Mouse (Mus musculus) retina, postnatal 1 day (tissue): ENCODE measurements at regions not wholly inside any gene's neighbourhood (a gene's known extent, or its start where the extent isn't known, plus 50 kb on each side); places are given as distances from the start of the nearest gene placed in this dataset.

Experiments used
- DNase-seq: peaks from one replicate; pipeline ENCODE4 v3.0.0-alpha.2; 2012

DNA sequence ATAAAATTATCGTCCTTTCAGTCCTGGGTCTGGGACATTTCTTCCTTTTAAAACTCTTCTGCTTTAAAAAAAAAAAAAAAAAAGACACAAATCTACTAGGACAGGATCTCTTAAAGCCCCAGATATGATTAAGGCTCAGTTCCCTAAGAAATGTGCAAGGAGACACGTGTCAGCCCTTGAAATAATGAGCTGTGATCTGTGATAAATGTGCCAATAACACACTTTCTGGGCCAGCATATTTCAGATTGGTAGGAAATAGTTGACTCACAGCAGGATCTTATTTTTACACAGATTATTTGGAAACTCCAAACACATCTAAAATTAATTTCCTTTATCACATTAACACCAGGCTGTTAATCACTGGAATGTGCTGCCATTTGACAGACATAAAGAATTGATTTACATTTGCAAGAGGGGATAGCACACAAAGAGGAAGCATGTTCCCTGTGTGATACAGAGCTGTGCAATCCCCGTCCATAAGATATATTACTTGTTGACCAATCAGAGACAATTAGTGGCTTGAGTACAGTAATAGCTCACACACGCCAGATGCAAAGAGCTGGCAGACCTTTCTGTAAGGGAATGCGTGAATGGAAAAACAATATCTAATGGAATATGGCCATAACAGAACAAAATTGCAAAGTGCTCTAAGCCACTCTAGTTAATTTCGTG lies 263.7 kb downstream of the Pax3 start:
- DNase-seq, result no peak

DNA sequence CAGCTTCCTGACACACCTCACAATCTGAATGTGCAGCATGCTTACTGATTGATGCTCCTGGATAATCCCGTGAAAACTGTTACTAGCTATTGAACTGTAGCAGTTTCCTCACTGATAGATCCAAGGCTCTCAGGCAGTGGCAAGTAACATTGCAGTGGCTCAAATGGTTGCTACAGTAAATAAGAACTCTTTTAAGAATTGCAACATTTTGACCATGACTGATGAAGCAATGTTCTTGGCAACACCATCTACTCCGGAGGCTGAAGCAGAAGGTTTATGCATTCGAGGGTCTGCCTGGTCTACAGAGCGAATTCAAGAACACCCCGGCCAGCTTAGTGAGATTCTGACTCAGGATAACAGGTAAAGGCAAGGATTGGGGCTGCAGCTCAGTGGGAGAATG lies 264.7 kb downstream of the Pax3 start:
- no peak for DNase-seq

DNA sequence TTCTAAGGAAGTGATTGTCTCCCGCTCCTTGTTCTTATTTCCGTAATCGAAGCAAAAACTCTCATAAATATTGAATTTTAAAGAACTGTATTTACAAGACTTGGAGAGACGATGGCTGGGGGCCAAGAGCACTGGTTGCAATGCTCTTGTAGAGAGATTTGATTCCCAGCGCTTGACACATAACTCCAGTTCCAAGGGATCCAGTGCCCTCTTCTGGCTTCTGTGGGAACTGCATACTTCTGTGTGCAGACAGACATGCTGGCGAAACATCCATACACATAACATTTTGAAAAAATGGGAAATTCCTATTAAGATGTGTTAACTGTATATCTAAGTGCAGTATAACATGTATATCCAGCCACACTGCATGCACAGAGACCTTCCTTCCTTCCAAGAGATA lies 266.3 kb downstream of the Pax3 start:
- DNase-seq, result peak; percentile 15

DNA sequence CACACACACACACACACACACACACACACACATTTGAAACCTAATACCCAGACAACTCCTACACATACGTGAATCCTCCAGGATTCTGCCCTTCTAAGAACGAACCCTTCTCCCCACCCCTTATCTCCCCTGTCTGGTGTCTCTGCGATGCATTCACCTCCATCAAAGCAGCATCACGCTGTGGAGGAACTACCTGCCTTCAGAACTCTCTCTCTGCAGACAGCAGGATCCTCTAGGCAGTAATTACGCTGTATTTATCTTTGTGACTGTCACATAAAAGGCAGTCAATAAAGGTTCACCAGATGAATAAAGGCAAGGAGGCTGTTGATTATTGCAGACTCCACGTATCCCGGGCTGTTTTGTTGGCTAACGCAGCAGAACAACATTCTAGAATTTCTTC lies 267.4 kb downstream of the Pax3 start:
- DNase-seq, result no peak

DNA sequence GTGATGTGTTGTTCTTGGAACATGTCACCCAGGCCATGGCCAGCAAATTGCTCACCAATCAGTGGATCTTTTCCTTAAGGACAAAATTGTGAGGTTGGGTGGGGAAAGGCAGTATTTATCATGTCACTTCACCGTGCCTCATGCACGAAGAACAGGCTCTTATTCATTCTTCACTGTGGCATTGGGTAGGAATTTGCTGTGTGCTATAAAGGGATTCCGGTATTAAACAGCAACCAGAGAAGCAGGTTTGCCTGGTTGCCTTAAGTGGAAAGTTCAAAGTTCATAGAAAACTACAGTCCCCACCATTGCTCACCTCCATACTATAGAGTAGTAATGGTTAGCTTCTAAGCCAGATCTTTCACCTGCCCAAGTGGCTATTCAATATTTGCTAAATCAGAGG lies 270.8 kb downstream of the Pax3 start:
- DNase-seq, result no peak

DNA sequence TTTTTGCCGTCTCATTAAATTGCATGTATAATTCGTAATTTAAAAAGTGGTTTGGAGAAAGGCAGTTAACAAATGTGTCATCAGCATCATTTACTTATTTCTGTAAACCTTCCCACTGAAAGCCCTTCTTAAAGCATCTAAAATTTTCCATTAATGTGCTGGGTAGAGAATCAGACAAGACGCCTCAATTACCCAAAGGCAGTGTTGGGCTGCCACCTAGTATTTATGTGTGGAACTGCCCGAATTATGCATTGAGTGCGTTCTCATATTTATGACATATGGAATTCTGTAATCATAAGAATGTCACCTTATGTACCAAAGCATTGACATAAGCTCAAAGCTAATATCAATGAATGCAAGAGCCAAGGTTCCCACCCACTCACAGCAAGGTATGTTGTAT lies 300.7 kb downstream of the Pax3 start:
- peak; percentile 54 for DNase-seq

DNA sequence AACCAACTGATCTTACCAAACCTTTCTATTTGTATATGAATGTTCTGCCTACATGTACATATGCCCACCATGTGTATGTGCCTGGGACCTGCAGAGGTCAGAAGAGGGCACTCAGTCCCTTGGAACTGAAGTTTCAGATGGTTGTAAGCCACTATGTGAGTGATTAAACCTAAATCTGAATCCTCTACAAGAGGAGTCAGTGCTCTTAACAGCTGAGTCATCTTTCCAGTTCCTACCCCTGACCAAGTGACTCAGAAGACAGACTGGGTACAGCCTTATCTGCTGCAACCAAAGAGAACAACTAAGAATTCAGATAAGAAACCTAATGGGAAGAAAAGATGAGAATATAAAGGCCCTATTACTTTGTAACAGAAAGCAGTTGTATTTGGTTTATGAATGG lies 317.9 kb downstream of the Pax3 start:
- DNase-seq, result no peak

DNA sequence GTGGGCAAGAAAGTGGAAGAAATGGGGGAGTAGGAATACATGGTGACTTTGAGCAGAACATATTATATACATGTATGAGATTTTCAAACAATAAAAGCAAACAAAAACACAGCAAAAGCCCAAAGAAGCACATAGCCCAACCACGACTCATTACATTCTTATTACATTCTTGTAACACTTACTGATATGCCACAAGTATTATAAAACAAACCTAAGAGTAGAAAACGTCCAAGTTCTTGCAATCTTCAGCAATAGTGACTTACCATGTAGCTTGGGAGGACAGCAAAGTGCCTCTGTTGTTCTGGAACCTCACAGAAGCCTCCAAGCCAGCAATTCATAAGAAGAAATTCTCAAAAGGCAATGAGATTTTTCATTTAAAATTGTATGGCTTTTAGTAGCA lies 326.8 kb downstream of the Pax3 start:
- no peak for DNase-seq

DNA sequence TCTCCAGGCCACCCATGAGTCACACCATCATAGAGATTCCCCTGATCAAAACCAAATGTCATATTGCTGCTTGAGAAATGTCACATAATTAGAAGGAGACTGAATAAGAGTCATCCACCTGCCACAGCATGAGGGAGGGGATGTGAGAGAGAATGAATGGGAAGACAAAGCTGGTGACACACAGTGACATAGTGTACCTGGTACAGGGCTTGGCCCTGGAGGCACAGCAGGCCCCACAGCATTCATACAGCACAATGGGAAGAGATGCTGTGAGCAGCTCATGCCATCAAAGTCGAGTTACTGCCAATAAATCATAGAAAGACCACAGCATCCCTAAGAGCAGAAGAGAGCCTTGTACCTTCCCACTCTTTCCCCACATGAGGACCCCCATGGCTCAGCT lies 327.8 kb downstream of the Pax3 start:
- no peak for DNase-seq

DNA sequence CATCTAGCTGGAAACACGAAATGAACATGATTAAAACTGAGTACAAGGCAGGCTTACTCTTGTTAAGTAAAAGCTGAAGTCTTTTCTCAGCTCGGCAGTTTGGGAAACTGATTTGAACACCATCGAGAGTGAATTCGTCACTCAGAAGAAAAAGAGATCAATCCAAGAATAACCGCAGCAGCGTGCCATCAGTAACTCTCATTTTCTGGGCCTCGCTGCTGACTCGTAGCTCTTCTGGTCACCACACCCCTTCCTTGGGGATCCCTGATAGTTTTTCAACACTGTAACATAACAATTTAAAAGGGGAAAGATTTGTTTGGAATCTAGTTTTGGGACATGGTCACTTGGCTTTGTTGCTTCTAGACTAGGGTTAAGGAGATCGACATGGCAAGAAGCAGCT lies 337.0 kb downstream of the Pax3 start:
- no peak for DNase-seq

DNA sequence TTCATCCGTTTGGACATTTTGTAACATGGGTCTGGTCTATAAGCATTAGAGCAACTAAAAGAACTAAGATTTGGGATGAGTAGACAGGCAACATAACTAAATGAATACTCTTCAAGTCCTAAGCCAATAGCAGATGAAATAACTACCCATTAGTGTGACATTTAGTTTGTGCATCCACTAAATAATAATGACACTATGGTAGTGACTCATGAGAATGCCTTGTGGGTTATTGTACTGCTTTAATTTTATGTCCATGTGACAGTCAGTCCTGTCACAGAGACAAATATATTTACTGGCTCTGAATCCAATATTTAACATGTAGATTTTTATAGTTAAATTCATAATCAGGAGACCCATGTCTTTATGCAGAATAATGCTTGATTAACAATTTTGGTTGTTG lies 339.5 kb upstream of the Epha4 start:
- DNase-seq, result no peak

DNA sequence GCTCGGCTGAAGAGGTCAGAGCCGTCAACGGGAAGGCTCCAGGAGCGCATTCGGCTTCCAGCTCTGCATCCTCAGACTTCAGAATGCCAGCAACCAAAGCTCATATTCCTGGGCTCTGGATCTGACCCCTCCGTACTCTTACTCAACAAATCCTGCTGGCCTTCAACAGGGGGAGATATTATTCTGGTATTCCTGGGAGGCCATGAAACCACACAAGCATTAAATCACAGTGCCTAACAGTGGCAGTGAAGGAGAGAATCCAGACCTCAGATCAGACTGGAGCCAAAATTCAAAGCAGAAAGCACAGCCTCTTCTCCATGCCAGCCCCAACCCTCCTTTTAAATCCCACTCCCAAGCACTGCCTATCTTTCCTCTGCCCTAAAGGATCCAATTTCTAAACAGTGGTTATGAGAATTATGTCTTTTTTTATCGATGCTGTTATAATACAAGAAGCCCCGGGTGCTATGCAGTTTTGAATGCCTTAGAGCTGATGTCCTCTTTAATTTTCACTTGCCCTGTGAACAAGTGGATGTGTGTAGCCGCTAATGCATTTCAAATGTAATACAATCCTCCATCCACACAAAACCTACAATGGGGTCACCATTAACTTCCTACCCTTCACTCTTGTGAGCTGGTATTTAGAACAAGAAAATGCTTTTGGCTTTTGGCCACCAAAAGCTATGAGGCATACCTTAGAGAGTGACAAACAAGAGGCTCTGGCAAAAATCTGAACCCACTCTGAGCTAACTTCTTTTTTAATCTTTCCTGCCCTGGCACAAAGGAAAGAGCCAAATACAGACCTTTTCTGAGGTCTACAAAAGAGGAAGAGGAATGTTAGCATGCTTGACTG lies 333.1 kb upstream of the Epha4 start:
- no peak for DNase-seq

DNA sequence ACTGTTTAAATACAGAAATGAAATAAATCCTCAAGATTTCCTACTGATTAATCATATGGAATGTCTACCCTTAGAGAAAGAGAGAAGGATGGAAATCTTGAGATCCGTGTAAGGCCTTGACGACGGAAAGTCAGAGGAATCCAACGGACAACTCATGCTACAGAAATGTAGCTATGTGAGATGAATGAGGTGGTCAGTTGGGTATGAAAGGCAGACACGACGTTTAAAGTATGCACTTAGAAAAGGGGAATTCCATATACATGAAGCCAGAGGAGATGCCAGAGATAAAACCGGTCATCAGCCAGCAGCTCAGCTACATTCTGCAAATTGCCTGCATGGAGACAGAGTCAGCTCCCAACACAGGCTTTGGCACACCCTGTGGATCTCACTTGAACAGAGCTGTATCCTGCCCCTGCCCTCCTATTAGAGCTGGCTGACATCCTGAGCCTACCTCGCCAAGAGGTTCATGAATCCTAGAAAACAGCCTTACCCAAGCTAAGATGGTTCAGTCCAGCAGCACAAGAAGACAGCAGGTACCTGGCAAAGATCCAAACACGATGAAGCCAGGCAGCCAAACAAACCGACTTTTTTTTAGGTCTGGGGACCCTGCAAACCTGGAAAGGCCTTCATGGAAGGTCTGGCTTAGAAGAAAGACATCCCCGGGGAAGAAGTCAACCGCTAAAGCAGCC lies 331.3 kb upstream of the Epha4 start:
- DNase-seq, result no peak

DNA sequence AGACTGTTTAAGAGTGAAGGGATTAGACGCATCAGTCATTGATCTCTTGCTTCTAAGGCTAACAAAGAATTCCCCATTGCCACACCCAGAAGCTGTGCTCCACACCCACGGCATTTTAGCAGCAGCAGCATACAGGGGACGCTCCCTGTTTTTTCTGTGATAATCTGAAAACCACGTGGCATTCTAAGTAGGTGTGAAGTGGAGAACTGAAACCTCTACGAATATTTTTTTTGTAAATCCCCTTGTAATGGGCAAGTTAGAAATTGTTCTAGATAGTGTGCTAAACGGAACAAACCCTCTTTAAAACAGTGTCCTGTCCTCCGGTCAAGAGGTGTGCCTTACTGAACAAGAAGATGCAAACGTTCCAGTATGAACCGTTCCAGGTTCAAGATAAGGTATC lies 325.8 kb upstream of the Epha4 start:
- no peak for DNase-seq

DNA sequence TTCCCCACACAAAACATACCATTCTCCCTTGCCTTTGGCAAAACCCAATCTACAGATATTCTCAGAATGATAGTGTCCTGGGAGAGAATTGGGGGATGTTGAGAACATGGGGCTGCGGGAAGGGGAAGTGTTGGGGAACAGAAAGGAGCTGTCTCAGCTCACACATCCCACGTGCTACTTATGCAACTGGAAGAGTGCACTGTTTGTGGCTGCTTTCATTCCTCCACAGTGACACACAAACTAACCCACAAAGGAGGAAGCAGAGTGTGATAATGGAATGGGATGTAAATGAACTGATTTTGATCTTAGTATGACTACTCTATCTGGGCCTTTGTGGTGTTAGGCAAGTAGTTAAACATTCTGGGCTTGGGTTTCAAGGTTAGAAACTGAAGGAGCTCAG lies 317.3 kb upstream of the Epha4 start:
- no peak for DNase-seq

DNA sequence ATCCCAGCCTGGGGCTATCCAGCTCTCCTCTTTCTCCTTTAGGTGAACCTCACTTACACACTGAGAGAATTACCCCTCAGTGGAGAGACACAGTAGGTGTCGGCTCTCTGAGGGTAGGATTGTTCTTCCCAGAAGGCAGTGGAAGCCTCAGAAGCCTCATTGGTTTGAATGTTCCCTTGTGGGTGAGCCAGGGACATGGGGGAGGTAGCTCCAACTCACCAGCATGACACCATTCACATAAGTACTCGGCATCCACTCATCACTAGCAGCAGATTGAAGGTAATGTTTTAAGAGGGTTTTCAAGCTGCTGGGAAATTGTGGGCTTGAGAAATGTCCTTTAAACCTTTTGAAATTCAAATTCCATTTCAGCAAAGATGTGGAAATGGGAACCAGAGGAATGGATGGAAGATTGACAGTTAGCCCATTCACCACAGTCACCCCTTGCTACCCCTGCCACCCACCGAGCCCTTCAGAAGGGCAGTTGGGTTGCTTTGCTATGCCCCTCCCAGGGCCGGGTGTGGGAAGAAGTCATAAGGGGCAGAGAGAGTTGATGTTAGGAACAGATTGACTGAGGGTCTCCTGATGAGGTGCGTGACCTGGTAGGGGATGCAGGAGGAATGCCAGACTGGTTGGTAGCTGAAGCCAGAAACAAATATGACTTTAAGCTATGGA lies 310.0 kb upstream of the Epha4 start:
- DNase-seq, result no peak

DNA sequence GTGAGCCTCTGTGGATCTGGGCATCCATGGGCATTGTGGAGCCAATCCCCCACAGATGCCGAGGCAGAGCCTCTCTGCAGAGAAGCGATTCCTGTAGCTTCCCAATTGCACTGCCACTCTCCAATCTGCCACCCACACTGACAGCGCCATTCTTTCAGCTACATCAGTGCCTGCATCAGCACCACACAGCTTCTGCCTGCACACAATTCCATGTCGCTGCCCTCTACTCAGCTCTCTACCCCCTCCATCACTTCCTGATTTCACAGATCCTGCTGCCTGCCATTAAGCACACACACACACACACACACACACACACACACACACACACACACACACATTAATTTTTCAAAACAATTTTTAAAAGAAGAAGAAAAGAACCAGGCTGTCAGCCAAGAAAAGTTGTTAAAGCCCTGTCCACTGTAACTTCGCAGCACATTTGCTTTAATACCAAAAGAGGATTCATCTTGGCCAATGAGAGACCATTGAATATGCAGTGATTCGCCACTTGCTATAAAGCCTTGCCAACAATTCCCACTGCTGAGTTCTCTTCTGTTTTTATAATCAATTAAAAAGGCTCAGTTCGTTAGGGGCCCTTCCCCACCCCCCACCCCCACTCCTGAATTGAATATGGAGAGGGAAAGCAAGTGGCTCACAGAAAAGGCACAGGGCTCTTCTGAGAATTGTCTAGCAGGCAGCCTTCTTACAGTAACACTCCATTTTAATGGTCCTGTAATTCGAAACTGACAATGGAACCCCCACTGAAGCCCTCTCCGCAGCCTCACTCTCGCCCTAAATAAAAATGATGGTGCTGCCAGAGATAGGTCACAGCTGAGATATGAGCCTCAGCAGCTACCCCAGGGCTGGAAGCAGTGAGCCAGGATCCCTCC lies 309.2 kb upstream of the Epha4 start:
- peak; percentile 35 for DNase-seq

DNA sequence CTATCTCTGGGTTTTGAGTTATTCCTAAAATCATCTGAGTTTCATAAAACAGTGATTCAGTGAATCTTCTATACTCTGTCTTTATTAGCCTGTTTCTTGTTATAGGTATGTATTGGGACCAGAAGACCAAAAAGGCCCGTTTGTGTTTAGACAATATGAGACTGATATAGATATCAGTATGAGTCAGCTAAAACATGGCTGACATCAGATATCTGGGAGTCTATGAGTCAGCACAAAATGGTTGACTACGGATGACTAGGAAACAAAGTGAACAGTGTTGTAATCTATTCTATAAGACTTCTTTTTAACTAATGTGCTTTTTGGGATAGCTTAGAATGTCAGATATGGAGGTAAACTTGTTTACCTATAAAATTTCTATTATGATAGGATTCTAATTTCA lies 305.2 kb upstream of the Epha4 start:
- no peak for DNase-seq

DNA sequence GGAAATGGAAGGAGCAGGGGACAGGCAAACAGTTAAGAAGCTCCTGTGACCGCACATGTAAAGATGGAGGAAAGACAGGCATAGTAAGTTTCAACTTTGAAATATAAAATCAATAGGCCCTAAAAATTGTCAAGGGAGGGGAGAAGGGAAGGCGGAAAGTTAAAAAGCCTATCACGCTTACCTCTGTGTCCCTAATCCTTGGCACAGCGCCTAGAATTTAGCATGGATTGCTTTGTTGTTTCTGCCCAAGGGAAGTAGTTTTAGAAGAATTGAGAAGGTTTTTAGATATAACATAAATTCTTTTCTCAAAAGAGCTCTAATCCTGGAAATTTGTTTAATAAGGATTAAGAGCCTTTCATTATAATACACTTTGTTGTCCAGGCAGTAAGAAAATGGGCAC lies 300.6 kb upstream of the Epha4 start:
- no peak for DNase-seq

DNA sequence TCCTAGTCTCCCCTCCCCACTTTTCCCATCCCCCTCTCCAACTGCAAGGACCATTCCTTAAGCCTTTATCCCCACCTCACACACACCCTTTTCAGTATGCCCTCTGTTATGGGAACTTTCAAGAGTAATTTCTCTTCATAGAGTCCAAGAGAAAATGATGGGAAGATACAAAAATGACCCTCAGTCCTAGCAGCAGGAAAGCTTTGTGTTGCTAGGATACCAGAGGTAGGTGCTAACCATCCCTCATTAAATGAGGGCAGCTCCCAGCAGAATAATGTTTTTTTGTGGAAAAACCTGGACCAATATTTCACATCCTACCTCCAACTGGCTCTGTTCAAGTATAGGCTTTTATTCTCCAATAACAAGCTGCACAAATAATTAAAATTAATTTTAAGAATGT lies 296.7 kb upstream of the Epha4 start:
- DNase-seq, result no peak

DNA sequence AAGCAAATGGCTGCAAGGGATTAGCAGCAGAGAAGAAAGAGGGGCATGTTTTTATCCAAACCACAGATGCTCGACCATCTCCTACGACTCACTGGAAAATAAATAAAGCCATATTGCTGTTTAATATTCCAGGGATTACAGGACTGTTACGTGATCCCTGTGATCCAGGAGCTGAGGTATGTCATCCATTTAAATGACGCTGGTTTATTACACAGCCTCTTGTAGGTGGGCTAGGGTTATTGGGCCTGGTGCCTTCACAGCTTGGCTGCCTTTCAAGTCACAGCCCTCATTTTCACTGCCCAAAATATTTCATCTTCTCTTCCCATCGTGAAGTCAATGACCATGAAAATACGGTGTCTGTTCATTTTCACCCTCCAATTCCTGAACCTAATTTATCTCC lies 276.1 kb upstream of the Epha4 start:
- DNase-seq, result no peak

DNA sequence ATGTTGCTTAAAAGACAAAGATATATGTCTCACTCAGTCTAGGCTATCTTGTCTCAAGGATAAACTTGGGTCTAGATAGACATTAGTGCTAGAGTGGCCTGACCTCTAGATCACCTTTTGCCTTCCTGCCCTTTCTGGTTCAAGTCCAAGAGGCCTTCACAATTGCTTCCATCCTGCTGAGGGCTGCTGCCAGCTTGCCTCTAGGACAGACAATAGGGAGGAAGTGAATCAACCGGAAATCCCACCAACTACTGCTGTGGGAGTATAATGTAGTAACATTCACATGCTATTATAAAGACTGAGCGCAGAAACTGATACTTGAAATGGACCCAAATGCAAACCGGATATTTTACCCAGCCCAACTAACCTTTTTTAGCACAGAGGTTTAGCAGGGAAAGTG lies 239.4 kb upstream of the Epha4 start:
- no peak for DNase-seq
